Mouse (Mus musculus): ENCODE data around the gene Rnf213. TPM values are rescaled to one million over a fixed set of nuclear protein-coding genes. Genes with fewer than 3 reads are reported as not detected.

Rnf213 gene
- polyA plus RNA-seq, 1 experiment from 2014 or later: 1.8 TPM

- no peak for DNase-seq (ENCODE audit: low spot score)
- H3K4me1 ChIP-seq (replicated peaks; ENCODE audit: control insufficient read depth, insufficient read depth, low read length): peaks cover 22% of the 10 kb centered on the region
- no peak for ATAC-seq (replicated peaks; ENCODE audit: low FRiP score)
- no peak overlapping the region for H3K4me2 ChIP-seq (ENCODE audit: low read depth, low read length, severe bottlenecking)
- 65% methylated on average over 9 of the region's 9 CpGs for WGBS
- no peak overlapping the region for H3K27ac ChIP-seq (ENCODE audit: low read depth, low read length)
- no peak overlapping the region for H3K4me3 ChIP-seq (ENCODE audit: low read depth, low read length)
- H3K27me3 ChIP-seq (ENCODE audit: control insufficient read depth, insufficient read depth, low read length): 0 out of 2 replicates have a peak, but pooled peaks cover 5% of the 10 kb centered on the region
- H3K9me3 ChIP-seq (ENCODE audit: control insufficient read depth, low read length): no peaks in the 10 kb centered on the region
- H3K9ac ChIP-seq (ENCODE audit: low read length): no peak overlapping the region
- H3K36me3 ChIP-seq (ENCODE audit: control insufficient read depth, insufficient read depth, low read length): no peaks in the 10 kb centered on the region
These were observed 120.2 kb downstream of the Rnf213 start for GRCm38 (mm10) chr11:119513038-119513659.

- Histone ChIP-seq H3K4me3 (ENCODE audit: low read depth, low read length) (peak overlapping the region; percentile 13; the same call in 1 of the 2 replicates), H3K4me1 (replicated peaks; ENCODE audit: control insufficient read depth, insufficient read depth, low read length) (peaks cover 22% of the 10 kb centered on the region), H3K4me2 (ENCODE audit: low read depth, low read length, severe bottlenecking) (peak overlapping the region; percentile 48), H3K9me3 (ENCODE audit: control insufficient read depth, low read length) (no peaks in the 10 kb centered on the region), H3K27ac (ENCODE audit: low read depth, low read length) (peak overlapping the region; percentile 84), H3K27me3 (ENCODE audit: control insufficient read depth, insufficient read depth, low read length) (0 out of 2 replicates have a peak, but pooled peaks cover 5% of the 10 kb centered on the region), H3K36me3 (ENCODE audit: control insufficient read depth, insufficient read depth, low read length) (no peaks in the 10 kb centered on the region), H3K9ac (ENCODE audit: low read length) (peak overlapping the region; percentile 52; the same call in 1 of the 2 replicates)
- 46% methylated on average over 16 of the region's 16 CpGs for WGBS
- ATAC-seq (replicated peaks; ENCODE audit: low FRiP score) (no peak), DNase-seq (ENCODE audit: low spot score) (no peak)
These were observed 121.4 kb downstream of the Rnf213 start for GRCm38 (mm10) chr11:119514108-119514860.

- peak; percentile 81 for ATAC-seq (replicated peaks; ENCODE audit: low FRiP score)
- DNase-seq (ENCODE audit: low spot score): peak; percentile 88
- Histone ChIP-seq H3K9me3 (ENCODE audit: control insufficient read depth, low read length) (no peaks in the 10 kb centered on the region), H3K4me3 (ENCODE audit: low read depth, low read length) (peak overlapping the region; percentile 13), H3K4me1 (replicated peaks; ENCODE audit: control insufficient read depth, insufficient read depth, low read length) (peaks cover 22% of the 10 kb centered on the region), H3K27me3 (ENCODE audit: control insufficient read depth, insufficient read depth, low read length) (0 out of 2 replicates have a peak, but pooled peaks cover 5% of the 10 kb centered on the region), H3K27ac (ENCODE audit: low read depth, low read length) (peak overlapping the region; percentile 84), H3K4me2 (ENCODE audit: low read depth, low read length, severe bottlenecking) (peak overlapping the region; percentile 48), H3K36me3 (ENCODE audit: control insufficient read depth, insufficient read depth, low read length) (no peaks in the 10 kb centered on the region), H3K9ac (ENCODE audit: low read length) (peak overlapping the region; percentile 52)
- 2% methylated on average over 21 of the region's 21 CpGs for WGBS
These were observed 122.2 kb downstream of the Rnf213 start for GRCm38 (mm10) chr11:119514967-119515636.

- ATAC-seq (replicated peaks; ENCODE audit: low FRiP score) (no peak), DNase-seq (ENCODE audit: low spot score) (no peak)
- H3K27ac ChIP-seq (ENCODE audit: low read depth, low read length): peak overlapping the region; percentile 84
- no peaks in the 10 kb centered on the region for H3K36me3 ChIP-seq (ENCODE audit: control insufficient read depth, insufficient read depth, low read length)
- peak overlapping the region; percentile 52; the same call in 1 of the 2 replicates for H3K9ac ChIP-seq (ENCODE audit: low read length)
- peak overlapping the region; percentile 48; the same call in 1 of the 2 replicates for H3K4me2 ChIP-seq (ENCODE audit: low read depth, low read length, severe bottlenecking)
- WGBS: 77% methylated on average over 16 of the region's 16 CpGs
- H3K4me3 ChIP-seq (ENCODE audit: low read depth, low read length): no peak overlapping the region
- no peaks in the 10 kb centered on the region for H3K9me3 ChIP-seq (ENCODE audit: control insufficient read depth, low read length)
- H3K27me3 ChIP-seq (ENCODE audit: control insufficient read depth, insufficient read depth, low read length): 0 out of 2 replicates have a peak, but pooled peaks cover 5% of the 10 kb centered on the region
- H3K4me1 ChIP-seq (replicated peaks; ENCODE audit: control insufficient read depth, insufficient read depth, low read length): peaks cover 22% of the 10 kb centered on the region
These were observed 123.2 kb downstream of the Rnf213 start for GRCm38 (mm10) chr11:119515823-119516676.

GRCm38 (mm10) chr11:119516677-119517361 is 123.9 kb downstream of the Rnf213 start:
- no peak overlapping the region for H3K27ac ChIP-seq (ENCODE audit: low read depth, low read length)
- H3K4me1 ChIP-seq (replicated peaks; ENCODE audit: control insufficient read depth, insufficient read depth, low read length): peaks cover 22% of the 10 kb centered on the region
- ATAC-seq (replicated peaks; ENCODE audit: low FRiP score): no peak
- H3K9me3 ChIP-seq (ENCODE audit: control insufficient read depth, low read length): no peaks in the 10 kb centered on the region
- no peaks in the 10 kb centered on the region for H3K36me3 ChIP-seq (ENCODE audit: control insufficient read depth, insufficient read depth, low read length)
- H3K9ac ChIP-seq (ENCODE audit: low read length): no peak overlapping the region
- no peak overlapping the region for H3K4me3 ChIP-seq (ENCODE audit: low read depth, low read length)
- H3K27me3 ChIP-seq (ENCODE audit: control insufficient read depth, insufficient read depth, low read length): 0 out of 2 replicates have a peak, but pooled peaks cover 5% of the 10 kb centered on the region
- no peak for DNase-seq (ENCODE audit: low spot score)
- H3K4me2 ChIP-seq (ENCODE audit: low read depth, low read length, severe bottlenecking): no peak overlapping the region
- WGBS: 61% methylated on average over 12 of the region's 12 CpGs

GRCm38 (mm10) chr11:119519387-119519786 is 126.5 kb downstream of the Rnf213 start:
- H3K9ac ChIP-seq (ENCODE audit: low read length): no peak overlapping the region
- H3K36me3 ChIP-seq (ENCODE audit: control insufficient read depth, insufficient read depth, low read length): no peaks in the 10 kb centered on the region
- H3K4me1 ChIP-seq (replicated peaks; ENCODE audit: control insufficient read depth, insufficient read depth, low read length): peaks cover 18% of the 10 kb centered on the region
- ATAC-seq (replicated peaks; ENCODE audit: low FRiP score) (no peak), DNase-seq (ENCODE audit: low spot score) (no peak)
- H3K4me3 ChIP-seq (ENCODE audit: low read depth, low read length): no peak overlapping the region
- H3K27me3 ChIP-seq (ENCODE audit: control insufficient read depth, insufficient read depth, low read length): 0 out of 2 replicates have a peak, but pooled peaks cover 2% of the 10 kb centered on the region
- no peak overlapping the region for H3K4me2 ChIP-seq (ENCODE audit: low read depth, low read length, severe bottlenecking)
- no peaks in the 10 kb centered on the region for H3K9me3 ChIP-seq (ENCODE audit: control insufficient read depth, low read length)
- no peak overlapping the region for H3K27ac ChIP-seq (ENCODE audit: low read depth, low read length)
- WGBS: 94% methylated on average over 1 of the region's 1 CpGs

- Histone ChIP-seq H3K4me2 (ENCODE audit: low read depth, low read length, severe bottlenecking) (no peak overlapping the region), H3K27ac (ENCODE audit: low read depth, low read length) (no peak overlapping the region), H3K4me1 (replicated peaks; ENCODE audit: control insufficient read depth, insufficient read depth, low read length) (peaks cover 12% of the 10 kb centered on the region), H3K36me3 (ENCODE audit: control insufficient read depth, insufficient read depth, low read length) (no peaks in the 10 kb centered on the region), H3K27me3 (ENCODE audit: control insufficient read depth, insufficient read depth, low read length) (0 out of 2 replicates have a peak, but pooled peaks cover 2% of the 10 kb centered on the region), H3K9ac (ENCODE audit: low read length) (no peak overlapping the region), H3K4me3 (ENCODE audit: low read depth, low read length) (no peak overlapping the region), H3K9me3 (ENCODE audit: control insufficient read depth, low read length) (no peaks in the 10 kb centered on the region)
- DNase-seq (ENCODE audit: low spot score): no peak
- no peak for ATAC-seq (replicated peaks; ENCODE audit: low FRiP score)
- 79% methylated on average over 5 of the region's 5 CpGs for WGBS
These were observed 127.3 kb downstream of the Rnf213 start for GRCm38 (mm10) chr11:119520005-119520712.

All from forebrain, embryonic 11.5 days (tissue).